Mouse (Mus musculus): ENCODE data around the gene Hps5.
"Not testable (repeated sequence)": the region's sequence is repeated elsewhere in the genome, so short reads cannot be mapped to it uniquely, and the experiment has no call there.

Gene Hps5

GRCm38 (mm10) chr7:46795287-46796205, at the start of gene Hps5, which contains the start of gene Gtf2h1:
Hps5 (minus strand) TSS chr7:46796064.
Gtf2h1 (plus strand) TSS chr7:46796103.
- DNase-seq, result peak; percentile 99

DNA sequence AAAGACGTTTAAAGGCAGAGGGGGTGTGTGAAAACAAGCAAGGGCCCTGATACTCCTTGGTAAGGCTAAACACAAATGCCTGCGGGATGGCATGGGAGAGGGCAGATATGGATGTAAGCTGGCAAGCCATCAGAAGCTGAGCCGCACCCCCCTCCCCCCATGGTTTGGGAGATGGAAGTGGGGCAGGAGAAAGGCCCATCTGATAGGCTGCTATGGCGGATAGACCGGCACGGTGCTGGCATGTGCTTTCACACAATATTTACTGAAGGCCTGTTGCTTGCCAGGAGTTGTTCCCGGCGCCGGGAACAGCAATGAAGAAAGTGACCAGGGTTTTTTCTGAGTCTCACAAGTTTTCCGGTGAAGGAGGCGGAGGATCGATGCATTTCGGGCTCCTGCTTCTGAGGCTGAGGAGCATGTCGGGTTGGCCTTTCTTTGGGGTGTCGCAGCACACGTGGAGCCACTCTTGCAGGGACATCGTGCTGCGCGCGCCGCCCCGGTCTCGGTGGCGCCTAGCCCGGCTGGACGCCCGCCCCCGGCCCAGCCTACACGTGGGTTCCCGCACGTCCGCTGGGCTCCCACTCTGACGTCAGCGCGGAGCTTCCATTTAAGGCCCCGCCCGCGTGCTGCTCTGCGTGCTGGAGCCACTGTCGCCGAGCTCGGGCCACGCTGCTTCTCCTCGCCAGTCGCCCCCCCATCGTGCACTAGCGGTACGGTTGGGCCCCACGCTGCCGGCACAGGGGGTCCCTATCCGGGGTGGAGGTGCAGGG, 49.5 kb upstream of the Hps5 start:
- DNase-seq, result peak; percentile 97

- DNase-seq, result peak; percentile 42
Observed at GRCm38 (mm10) chr7:46843576-46843975, 47.7 kb upstream of the Hps5 start.

GRCm38 (mm10) chr7:46842278-46842677, 46.4 kb upstream of the Hps5 start:
- peak; percentile 71 for DNase-seq

DNA sequence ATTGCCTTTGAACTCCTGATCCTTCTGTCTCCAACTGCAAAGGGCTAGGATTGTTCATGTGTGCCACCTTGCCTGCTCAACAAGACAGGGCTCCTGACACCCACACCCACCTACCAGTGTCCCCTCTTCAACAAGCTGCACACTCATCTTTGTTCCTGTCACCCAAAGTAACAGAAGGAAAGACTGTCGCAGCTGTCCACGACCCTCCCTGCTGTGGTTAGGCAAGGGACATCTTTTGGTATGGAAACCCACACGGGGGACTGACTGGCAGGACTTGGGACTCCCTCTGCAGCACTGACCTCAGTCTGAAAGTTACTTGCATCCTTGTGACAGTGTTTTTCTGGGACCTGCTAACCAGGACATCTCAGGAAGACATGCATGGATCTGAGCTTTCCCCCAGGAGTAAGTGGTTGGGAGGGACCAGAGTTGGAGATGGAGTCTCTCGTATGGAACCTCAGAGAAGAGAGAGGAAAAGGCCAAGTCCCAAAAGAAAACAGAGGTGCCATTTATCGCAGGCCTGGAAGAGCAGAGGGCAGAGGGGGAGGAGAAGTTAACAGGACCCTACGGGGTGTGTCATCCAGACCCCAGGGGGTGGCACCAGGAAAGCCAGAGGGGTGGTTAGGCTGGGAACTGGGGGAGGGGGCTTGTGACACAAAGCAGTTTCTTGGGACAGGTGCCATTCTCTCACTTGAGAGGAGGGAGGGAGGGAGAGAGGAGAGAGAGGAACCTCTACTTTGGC, 45.1 kb upstream of the Hps5 start, which contains the start of gene Ldha:
Gene Ldha (plus strand): TSS at position 689 of the 739 bp plus-strand sequence.
- no peak for DNase-seq

GRCm38 (mm10) chr7:46840326-46840725, 44.5 kb upstream of the Hps5 start:
- peak; percentile 86 for DNase-seq

DNA sequence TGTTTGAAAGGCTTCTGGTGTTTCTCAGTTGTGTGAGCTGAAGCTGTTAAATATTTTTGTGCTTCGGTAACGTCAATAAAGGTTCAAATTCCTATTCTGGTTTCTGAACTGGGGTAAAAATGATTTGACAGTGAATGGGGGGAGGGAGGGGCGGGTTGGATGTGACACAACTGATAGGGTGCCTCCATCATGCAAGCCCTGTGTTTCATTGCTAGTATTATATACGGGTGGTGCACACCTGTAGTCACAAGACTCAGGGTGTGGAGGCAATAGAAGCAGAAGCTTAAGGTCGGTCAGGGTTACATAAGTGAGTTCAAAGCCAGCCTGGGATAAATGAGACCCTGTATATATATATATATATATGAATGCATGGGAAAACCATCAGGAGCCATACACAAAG, 44.0 kb upstream of the Hps5 start:
- DNase-seq, result no peak

DNA sequence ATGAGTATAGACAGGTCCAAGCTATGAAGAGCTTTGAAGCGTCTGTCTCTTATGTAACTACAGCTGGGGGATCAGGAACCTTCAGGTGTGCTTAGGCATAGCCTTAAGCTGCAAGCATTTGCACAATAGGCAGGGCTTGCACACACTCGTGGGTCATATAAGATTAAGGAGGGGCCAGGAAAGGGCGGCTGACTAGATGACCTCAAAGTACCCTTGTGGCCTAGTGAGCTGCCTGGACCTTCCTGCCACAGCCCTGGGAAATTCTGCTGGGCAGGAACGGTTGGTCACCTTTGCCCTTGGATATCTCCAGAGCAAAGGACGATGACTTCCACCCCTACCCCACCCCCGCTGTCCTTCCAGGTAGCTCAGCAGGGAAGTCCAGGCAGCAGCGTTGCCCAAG, 43.6 kb upstream of the Hps5 start:
- peak; percentile 75 for DNase-seq

DNA sequence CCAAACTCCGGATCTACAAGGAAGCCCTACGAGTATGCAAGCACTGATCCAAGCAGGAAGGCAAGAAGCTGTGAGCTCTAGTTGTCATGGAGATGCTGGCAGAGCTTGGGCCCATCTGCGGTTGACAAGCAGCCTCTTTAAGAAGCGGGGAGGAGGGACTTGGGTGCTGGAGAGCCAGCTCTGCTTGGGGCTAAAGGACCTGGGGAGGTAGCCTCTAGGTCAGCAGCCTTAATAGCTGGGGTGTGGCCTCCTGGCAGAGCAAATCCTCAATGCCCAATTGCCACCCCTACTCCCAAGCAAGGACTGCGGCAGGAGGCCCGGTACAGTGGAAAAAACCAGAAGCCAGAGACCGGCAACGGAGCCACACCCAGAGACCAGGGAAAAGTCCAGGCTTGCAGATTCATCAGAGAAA, 43.0 kb upstream of the Hps5 start:
- DNase-seq, result peak; percentile 95

GRCm38 (mm10) chr7:46838104-46838671, 42.3 kb upstream of the Hps5 start:
- peak; percentile 65 for DNase-seq

DNA sequence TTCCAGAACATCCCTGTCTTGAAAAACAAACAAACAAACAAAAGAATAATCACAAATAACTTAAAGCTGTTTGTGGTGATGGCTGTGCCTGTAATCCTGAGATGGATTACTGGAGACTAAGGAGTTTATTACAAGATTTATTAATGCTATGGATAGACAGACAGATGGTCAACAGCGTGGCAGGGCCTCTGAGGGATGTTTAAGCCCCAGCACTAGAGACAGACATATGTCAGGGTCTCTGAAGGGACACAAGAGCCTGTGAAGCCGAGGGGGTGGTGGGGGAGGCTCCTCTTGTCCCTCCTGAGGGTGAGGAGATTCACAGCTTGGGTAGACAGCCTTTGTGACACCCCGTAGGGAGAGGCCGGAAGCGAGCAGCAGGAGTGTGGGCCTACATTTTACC, 41.2 kb upstream of the Hps5 start:
- DNase-seq, result no peak

DNA sequence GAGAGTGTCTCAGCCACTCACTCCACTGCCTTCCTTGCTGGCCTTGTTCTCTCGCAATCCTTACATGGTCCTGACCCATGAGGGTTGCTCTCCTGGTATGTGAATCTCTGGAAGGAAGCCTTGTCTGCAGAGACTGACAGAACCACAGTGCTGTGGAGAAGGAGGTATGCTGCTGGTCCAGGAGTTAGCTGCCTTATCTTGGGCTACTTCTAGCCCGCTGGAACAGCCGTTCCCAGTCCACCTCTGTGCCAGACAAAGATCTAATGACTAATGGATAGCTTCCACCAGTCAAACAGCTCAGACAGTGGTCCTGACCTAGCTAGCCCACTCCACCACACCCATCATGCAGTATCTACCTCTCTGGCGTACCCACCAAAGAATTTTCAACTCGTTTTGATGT, 40.5 kb upstream of the Hps5 start:
- no peak for DNase-seq

DNA sequence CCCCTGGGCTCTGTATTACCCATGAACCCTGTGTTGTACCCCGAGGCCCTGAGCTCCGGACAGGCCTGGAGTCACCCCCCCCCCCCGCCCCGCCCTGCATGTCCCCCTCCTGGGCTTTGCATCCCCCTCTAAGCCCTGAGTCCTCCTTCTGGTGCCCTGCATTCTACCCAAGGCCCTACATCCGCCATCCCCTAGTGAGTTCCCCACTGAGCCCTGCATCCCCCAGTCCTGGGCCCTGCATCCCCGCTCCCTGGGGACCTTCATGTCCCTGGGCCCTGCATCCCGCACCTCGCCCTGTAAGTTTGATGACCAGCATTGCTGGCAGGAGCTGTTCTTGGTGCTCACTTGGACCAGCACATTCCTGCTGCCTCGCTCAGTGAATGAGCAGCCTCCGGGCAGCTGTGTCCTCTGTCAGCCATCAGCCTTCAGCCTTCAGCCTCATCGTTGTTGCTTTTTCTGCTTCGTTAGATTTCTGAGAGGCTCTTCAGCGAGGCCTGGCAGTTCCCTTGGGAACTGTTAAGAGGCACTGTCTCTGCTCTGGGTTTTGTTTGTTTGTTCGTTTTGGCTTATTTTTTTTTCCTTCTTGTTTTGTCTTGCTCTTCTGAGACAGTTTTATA, 39.2 kb upstream of the Hps5 start:
- no peak for DNase-seq

DNA sequence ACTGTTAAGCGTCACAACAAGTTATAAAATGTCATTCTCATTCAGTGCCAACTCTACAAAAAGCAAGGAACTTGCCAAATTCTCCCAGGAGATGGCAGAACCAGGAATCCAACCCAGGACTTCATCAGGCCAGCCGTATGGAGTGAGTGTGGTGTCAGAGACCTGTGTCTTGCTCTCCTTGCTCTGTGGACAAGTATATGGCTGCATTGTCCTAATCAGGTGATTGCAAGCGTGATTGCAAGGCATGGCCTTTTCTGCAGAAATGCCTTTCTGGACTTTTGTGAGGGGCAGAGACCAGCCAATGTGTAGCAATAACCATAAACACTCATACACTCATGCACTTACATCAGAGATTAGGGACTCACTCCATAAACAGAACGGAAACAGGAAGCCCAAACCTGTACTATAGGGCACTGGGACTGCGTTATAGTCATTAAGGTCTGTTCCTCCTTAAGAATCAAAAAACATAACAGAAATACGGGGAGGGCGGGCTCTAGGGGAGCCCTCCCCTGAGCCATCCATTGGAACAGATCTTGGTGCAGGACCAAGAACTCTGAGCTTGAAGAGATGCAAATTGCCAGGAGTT, 37.9 kb upstream of the Hps5 start:
- no peak for DNase-seq

DNA sequence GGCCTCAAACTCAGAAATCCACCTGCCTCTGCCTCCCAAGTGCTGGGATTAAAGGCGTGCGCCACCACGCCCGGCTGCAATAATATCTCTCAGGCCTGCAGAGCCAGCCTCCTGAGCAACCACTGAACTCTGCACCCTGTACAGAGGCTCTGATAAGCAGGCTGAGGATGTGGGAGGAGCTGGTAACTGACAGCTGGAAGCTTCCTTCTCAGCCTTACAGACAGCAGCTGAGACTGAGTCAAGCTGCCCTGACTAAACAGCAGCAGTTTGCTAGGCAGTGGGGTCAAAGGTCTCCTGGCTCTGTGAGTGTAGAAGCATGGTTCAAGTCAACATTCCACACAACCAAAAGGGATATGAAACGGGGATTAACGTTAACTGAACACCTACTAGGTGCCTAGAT, 37.4 kb upstream of the Hps5 start:
- DNase-seq, result peak; percentile 84

- DNase-seq, result not testable (repeated sequence)
Observed at GRCm38 (mm10) chr7:46832112-46832810, 36.4 kb upstream of the Hps5 start.

DNA sequence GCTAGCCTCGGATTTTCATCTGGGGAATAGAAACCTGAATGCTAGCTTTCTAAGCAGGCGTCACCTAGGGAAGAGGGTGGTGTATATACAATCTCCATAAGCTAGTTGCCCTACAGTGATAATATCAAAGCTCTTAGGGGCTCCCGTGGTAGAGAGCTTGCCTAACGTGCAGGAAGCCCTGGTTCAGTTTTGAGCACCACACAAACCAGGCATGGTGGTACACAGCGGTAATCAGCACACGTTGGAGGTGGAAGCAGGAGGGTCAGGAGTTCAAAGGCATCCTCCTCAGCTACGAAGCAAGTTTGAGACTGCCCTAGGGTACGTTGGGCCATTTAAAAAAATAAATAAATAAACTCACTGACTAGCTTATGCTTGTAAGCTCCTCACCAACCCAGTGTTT, 35.8 kb upstream of the Hps5 start:
- no peak for DNase-seq

GRCm38 (mm10) chr7:46830799-46831590, 35.1 kb upstream of the Hps5 start:
- peak; percentile 81 for DNase-seq

- DNase-seq, result no peak
Observed at GRCm38 (mm10) chr7:46829911-46830310, 34.0 kb upstream of the Hps5 start.

DNA sequence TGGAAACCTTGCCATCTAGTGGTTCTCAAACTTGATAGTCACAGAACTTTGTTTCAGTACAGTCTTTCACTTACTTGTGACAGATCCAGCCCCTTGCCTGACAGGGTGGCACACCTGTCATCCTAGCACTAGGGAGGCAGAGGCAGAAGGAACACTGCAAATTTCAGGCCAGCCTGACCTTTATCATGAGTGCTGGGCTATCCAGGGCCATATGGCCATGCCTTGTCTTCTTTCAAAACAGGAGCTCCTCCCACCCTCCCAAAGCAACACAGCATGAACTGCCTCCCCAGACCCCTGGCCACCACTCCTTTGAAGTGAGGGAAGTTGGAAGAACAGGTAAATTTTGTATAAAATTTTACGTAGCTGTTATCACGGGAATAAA, 31.9 kb upstream of the Hps5 start:
- DNase-seq, result no peak

All from lung, postnatal 36 days (tissue).